Comparison of ENCODE assay signal across 9 mouse cellular contexts in the genomic region with DNA sequence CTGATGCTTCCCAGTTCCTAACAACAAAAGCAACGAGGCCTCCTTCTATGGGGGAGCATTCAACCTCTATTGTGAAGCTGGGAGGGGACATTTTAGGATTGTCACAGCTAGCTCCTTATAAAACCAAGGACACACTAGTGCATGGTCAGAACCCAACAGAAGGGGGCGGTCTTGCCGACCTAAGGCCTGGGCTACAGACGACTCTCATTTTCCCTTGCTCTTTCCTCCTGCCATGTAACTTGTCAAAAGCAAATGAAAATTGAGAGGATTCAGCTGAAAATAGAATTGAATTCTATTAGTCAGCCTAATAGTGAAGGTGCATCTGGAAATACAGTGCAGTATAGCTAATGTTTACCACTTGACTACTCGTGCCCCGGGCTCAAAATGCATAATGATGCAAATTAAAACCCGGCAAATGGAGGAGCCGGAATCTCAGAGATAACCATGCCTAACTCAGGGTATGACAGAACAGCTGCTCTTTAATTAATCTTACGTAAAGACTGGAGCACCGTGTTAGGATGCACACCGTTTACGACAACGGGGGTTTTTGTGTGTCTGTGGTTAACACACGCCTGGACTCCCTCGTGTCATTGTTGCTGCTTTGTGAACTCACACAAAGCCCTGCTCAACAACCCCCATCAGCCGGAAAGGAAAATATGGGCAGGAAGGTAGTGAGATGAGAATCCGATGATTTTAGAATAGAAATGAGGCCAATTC.
DNase-seq lines count a peak whose midpoint lies in the region; ATAC-seq and TF ChIP-seq lines count a peak whose summit lies in the region.
"Had no signal": no experiment of that assay in that cellular context is flagged by ENCODE, and none has a peak within 500 bp of the region (broad histone marks: within the 10 kb centered on the region; RNA-seq: fewer than 3 reads in every experiment).

No protein-coding gene starts in this region.

- H3K4me3 ChIP-seq in cerebellum, adult 2 months (replicated peaks; ENCODE audit: insufficient read depth, low read depth, low read length): no peak overlapping the region
- H3K4me3 ChIP-seq in CH12.LX (replicated peaks in 1 of 3; ENCODE audit: low read depth in 2 of 3, low read length in 2 of 3, poor library complexity in 1 of 3): no peak overlapping the region
- no peak overlapping the region for H3K4me3 ChIP-seq in forebrain, embryonic 11.5 days (ENCODE audit: low read depth, low read length)
- H3K4me3 ChIP-seq in midbrain, embryonic 11.5 days (ENCODE audit: low read depth, low read length): no peak overlapping the region
- no peak overlapping the region for H3K4me3 ChIP-seq in heart, adult 2 months
- H3K4me3 ChIP-seq in kidney, embryonic 15.5 days (replicated peaks): no peak overlapping the region

- H3K4me2 ChIP-seq in CH12.LX (ENCODE audit: insufficient read depth, low read depth, poor library complexity, severe bottlenecking): no peak overlapping the region
- H3K4me2 ChIP-seq in forebrain, embryonic 11.5 days (ENCODE audit: low read depth, low read length, severe bottlenecking): no peak overlapping the region
- H3K4me2 ChIP-seq in midbrain, embryonic 11.5 days: no peak overlapping the region
- H3K4me2 ChIP-seq in kidney, embryonic 15.5 days: no peak overlapping the region

- in situ Hi-C loops in CH12.LX (cut with MboI; ENCODE audit: low pct_ligation_motif_present, low pct_unique_long_range_greater_than_20kb, low sequenced_read_pairs): no loop called here

- H3K4me1 ChIP-seq in cerebellum, adult 2 months (ENCODE audit: control insufficient read depth, insufficient read depth, low read length): no peaks in the 10 kb centered on the region
- H3K4me1 ChIP-seq in CH12.LX (ENCODE audit: control insufficient read depth in 1 of 2, insufficient read depth in 2 of 2): no peaks in the 10 kb centered on the region
- H3K4me1 ChIP-seq in forebrain, embryonic 11.5 days (replicated peaks; ENCODE audit: control insufficient read depth, insufficient read depth, low read length): peaks cover 3% of the 10 kb centered on the region; the same call in 1 of the 2 replicates
- H3K4me1 ChIP-seq in midbrain, embryonic 11.5 days (ENCODE audit: control insufficient read depth, insufficient read depth, low read length): no peaks in the 10 kb centered on the region
- peaks cover 1% of the 10 kb centered on the region; the same call in 1 of the 2 replicates for H3K4me1 ChIP-seq in heart, adult 2 months (ENCODE audit: control insufficient read depth, insufficient read depth, low read length)
- no peaks in the 10 kb centered on the region for H3K4me1 ChIP-seq in kidney, embryonic 15.5 days

- no peaks in the 10 kb centered on the region for H3K9me3 ChIP-seq in CH12.LX (replicated peaks; ENCODE audit: low read length)
- no peaks in the 10 kb centered on the region for H3K9me3 ChIP-seq in forebrain, embryonic 11.5 days (ENCODE audit: control insufficient read depth, low read length)
- H3K9me3 ChIP-seq in midbrain, embryonic 11.5 days (ENCODE audit: control insufficient read depth, low read length): no peaks in the 10 kb centered on the region
- H3K9me3 ChIP-seq in kidney, embryonic 15.5 days (replicated peaks): no peaks in the 10 kb centered on the region

- peak; percentile 21 for TF ChIP-seq RAD21 in CH12.LX (IDR thresholded peaks at IDR 0.05; ENCODE audit: low read depth, low read length)

- no peak for TF ChIP-seq EP300 in CH12.LX (IDR thresholded peaks at IDR 0.05; ENCODE audit: low read length)
- no peak for TF ChIP-seq EP300 in heart, adult 2 months (IDR thresholded peaks at IDR 0.05; ENCODE audit: insufficient read depth, low read depth, low read length)

- no peak for DNase-seq in cerebellum, adult 2 months
- no peak for DNase-seq in cerebellum, postnatal 36 days
- DNase-seq in CH12.LX (ENCODE audit: extremely low read depth): peak; percentile 37
- peak; percentile 61 for DNase-seq in forebrain, embryonic 11.5 days (ENCODE audit: low spot score)
- DNase-seq in midbrain, embryonic 11.5 days (ENCODE audit: low spot score, missing footprints): no peak
- DNase-seq in heart, adult 2 months: no peak
- DNase-seq: heart, postnatal 10 days had no signal

- no peak for TF ChIP-seq POLR2A in cerebellum, adult 2 months (IDR thresholded peaks at IDR 0.05; ENCODE audit: borderline replicate concordance, insufficient read depth, low read length)
- TF ChIP-seq POLR2A in CH12.LX (IDR thresholded peaks at IDR 0.05; ENCODE audit: low read depth, low read length): no peak
- TF ChIP-seq POLR2A in heart, adult 2 months (IDR thresholded peaks at IDR 0.05; ENCODE audit: insufficient read depth, low read depth, low read length): no peak

- intact Hi-C loops in heart, adult 2 months (cut with DNase I): no loop called here

- H3K9ac ChIP-seq in CH12.LX (ENCODE audit: insufficient read depth, low read depth): no peak overlapping the region
- no peak overlapping the region for H3K9ac ChIP-seq in forebrain, embryonic 11.5 days (ENCODE audit: low read length)
- H3K9ac ChIP-seq in midbrain, embryonic 11.5 days (ENCODE audit: low read length): no peak overlapping the region
- no peak overlapping the region for H3K9ac ChIP-seq in heart, adult 2 months (ENCODE audit: low read depth, low read length)
- no peak overlapping the region for H3K9ac ChIP-seq in kidney, embryonic 15.5 days

- no peaks in the 10 kb centered on the region for H3K27me3 ChIP-seq in cerebellum, adult 2 months (ENCODE audit: control insufficient read depth, insufficient read depth, low read length)
- no peaks in the 10 kb centered on the region for H3K27me3 ChIP-seq in CH12.LX (replicated peaks)
- H3K27me3 ChIP-seq in forebrain, embryonic 11.5 days (ENCODE audit: control insufficient read depth, insufficient read depth, low read length): no peaks in the 10 kb centered on the region
- H3K27me3 ChIP-seq in midbrain, embryonic 11.5 days (ENCODE audit: control insufficient read depth, insufficient read depth, low read length): no peaks in the 10 kb centered on the region
- H3K27me3 ChIP-seq in heart, adult 2 months (ENCODE audit: control insufficient read depth, insufficient read depth, low read length): no peaks in the 10 kb centered on the region
- no peaks in the 10 kb centered on the region for H3K27me3 ChIP-seq in kidney, embryonic 15.5 days

- H3K79me2 ChIP-seq in CH12.LX (replicated peaks; ENCODE audit: control insufficient read depth, extremely low read depth, insufficient read depth, poor library complexity, severe bottlenecking): no peaks in the 10 kb centered on the region
- H3K79me2 ChIP-seq in heart, adult 2 months (replicated peaks; ENCODE audit: control insufficient read depth, insufficient read depth, low read length): no peaks in the 10 kb centered on the region

- 56% methylated on average over 17 of the region's 17 CpGs for WGBS in cerebellum, adult 2 months
- WGBS in forebrain, embryonic 11.5 days: 68% methylated on average over 17 of the region's 17 CpGs
- 67% methylated on average over 17 of the region's 17 CpGs for WGBS in midbrain, embryonic 11.5 days
- WGBS in heart, adult 2 months: 83% methylated on average over 17 of the region's 17 CpGs
- WGBS in kidney, embryonic 15.5 days: 80% methylated on average over 17 of the region's 17 CpGs

- 0 out of 2 replicates have a peak, but pooled peaks have one; percentile 14 for ATAC-seq in forebrain, embryonic 11.5 days (replicated peaks; ENCODE audit: low FRiP score)
- peak; percentile 58; the same call in 1 of the 2 replicates for ATAC-seq in midbrain, embryonic 11.5 days (ENCODE audit: low FRiP score)
- ATAC-seq in erythroid progenitor cell, adult 5-6 weeks (replicated peaks; ENCODE audit: low FRiP score, poor library complexity, severe bottlenecking): no peak
- ATAC-seq in kidney, embryonic 15.5 days (replicated peaks; ENCODE audit: low FRiP score): no peak

- dilution Hi-C loops in CH12.LX (cut with MboI; ENCODE audit: extremely low pct_ligation_motif_present, extremely low pct_unique_long_range_greater_than_20kb, low sequenced_read_pairs): no loop called here

- H3K27ac ChIP-seq in cerebellum, adult 2 months (ENCODE audit: insufficient read depth, low read length): no peak overlapping the region
- no peak overlapping the region for H3K27ac ChIP-seq in CH12.LX (ENCODE audit: insufficient read depth, low read depth)
- no peak overlapping the region for H3K27ac ChIP-seq in forebrain, embryonic 11.5 days (ENCODE audit: low read depth, low read length)
- no peak overlapping the region; the same call in 1 of the 2 replicates for H3K27ac ChIP-seq in midbrain, embryonic 11.5 days (ENCODE audit: low read depth, low read length)
- H3K27ac ChIP-seq in heart, adult 2 months: no peak overlapping the region
- H3K27ac ChIP-seq in kidney, embryonic 15.5 days: no peak overlapping the region

- H3K36me3 ChIP-seq in CH12.LX (replicated peaks in 1 of 2; ENCODE audit: control insufficient read depth in 1 of 2, insufficient read depth in 1 of 2, low read length in 1 of 2): no peaks in the 10 kb centered on the region
- no peaks in the 10 kb centered on the region for H3K36me3 ChIP-seq in forebrain, embryonic 11.5 days (ENCODE audit: control insufficient read depth, insufficient read depth, low read length)
- no peaks in the 10 kb centered on the region for H3K36me3 ChIP-seq in midbrain, embryonic 11.5 days (ENCODE audit: control insufficient read depth, insufficient read depth, low read length)
- no peaks in the 10 kb centered on the region for H3K36me3 ChIP-seq in heart, adult 2 months (ENCODE audit: control insufficient read depth, insufficient read depth, low read length)
- no peaks in the 10 kb centered on the region for H3K36me3 ChIP-seq in kidney, embryonic 15.5 days

- peak; percentile 19; the same call in 1 of the 2 replicates for TF ChIP-seq CTCF in cerebellum, adult 2 months (IDR thresholded peaks at IDR 0.05; ENCODE audit: borderline replicate concordance, insufficient read depth, low read depth, low read length)
- TF ChIP-seq CTCF in CH12.LX (conservative IDR thresholded peaks at IDR 0.05 in 1 of 2, IDR thresholded peaks at IDR 0.05 in 1 of 2; ENCODE audit: low read depth in 2 of 2, low read length in 2 of 2): peak in 1 of 2 experiments; percentile 51; a peak in 2 of 4 replicates
- no peak for TF ChIP-seq CTCF in heart, adult 2 months (IDR thresholded peaks at IDR 0.05)

TF ChIP-seq in CH12.LX, 34 proteins besides CTCF, POLR2A, EP300 and RAD21:
- no peak for TF ChIP-seq CHD2 (IDR thresholded peaks at IDR 0.05; ENCODE audit: low read length)
- TF ChIP-seq PAX5 (IDR thresholded peaks at IDR 0.05; ENCODE audit: low read length): no peak
- TF ChIP-seq MYC (IDR thresholded peaks at IDR 0.05; ENCODE audit: low read depth, low read length): no peak
- TF ChIP-seq ZKSCAN1 (IDR thresholded peaks at IDR 0.05; ENCODE audit: borderline replicate concordance, low read depth, low read length): no peak
- peak; percentile 26; the same call in 1 of the 2 replicates for TF ChIP-seq SMC3 (IDR thresholded peaks at IDR 0.05; ENCODE audit: low read depth, low read length)
- TF ChIP-seq NRF1 (IDR thresholded peaks at IDR 0.05; ENCODE audit: low read depth, low read length): no peak
- no peak for TF ChIP-seq TCF12 (IDR thresholded peaks at IDR 0.05; ENCODE audit: low read depth, low read length)

Comparison
In these comparisons a context has a peak if more than half of its experiments do, and no peak if none do; other contexts are left out.
1. DNase-seq: peak in CH12.LX (single experiment) and forebrain, embryonic 11.5 days (single experiment); none in cerebellum, adult 2 months (0 of 2), cerebellum, postnatal 36 days (0 of 2), midbrain, embryonic 11.5 days (single experiment) and heart, adult 2 months (0 of 2).
2. ATAC-seq: peak in forebrain, embryonic 11.5 days (single experiment) and midbrain, embryonic 11.5 days (single experiment); none in erythroid progenitor cell, adult 5-6 weeks (single experiment) and kidney, embryonic 15.5 days (single experiment).